Mouse (Mus musculus) kidney, adult 2 months (tissue): ENCODE data around the gene Lyrm7. TPM values are rescaled to one million over a fixed set of nuclear protein-coding genes. Genes with fewer than 3 reads are reported as not detected.
A peak's percentile ranks its signal among the peaks of the same experiment; 100 is the strongest.

Experiments
- DNase-seq: peaks from one replicate; pipeline ENCODE4 v3.0.0; 2021
- H3K27ac ChIP-seq: fragments of 200-500 bp; 2 replicates; pipeline ENCODE4 v1.5.1; 2012; ENCODE audit warnings: low read depth, low read length, control low read depth, inconsistent platforms; ENCODE audit not compliant: insufficient read depth
- H3K27me3 ChIP-seq: fragments of 200-500 bp; replicated peaks from 2 replicates; pipeline ENCODE4 v1.6.1; 2012; ENCODE audit warnings: mild to moderate bottlenecking, moderate library complexity, low read length, inconsistent platforms; ENCODE audit not compliant: control insufficient read depth, insufficient read depth
- H3K36me3 ChIP-seq: fragments of 200-500 bp; 2 replicates; pipeline ENCODE4 v1.6.1; 2012; ENCODE audit warnings: mild to moderate bottlenecking, moderate library complexity, low read length, inconsistent platforms; ENCODE audit not compliant: control insufficient read depth, insufficient read depth
- H3K4me1 ChIP-seq: fragments of 200-500 bp; 2 replicates; pipeline ENCODE4 v1.6.1; 2011; ENCODE audit warnings: low read length; ENCODE audit not compliant: control insufficient read depth, insufficient read depth
- H3K4me3 ChIP-seq: fragments of 200-500 bp; 2 replicates; pipeline ENCODE4 v1.5.1; 2011; ENCODE audit warnings: mild to moderate bottlenecking, low read depth, low read length, control low read depth; ENCODE audit not compliant: insufficient read depth
- CTCF ChIP-seq: fragments of 200-500 bp; conservative IDR thresholded peaks from 2 replicates; pipeline ENCODE4 v1.5.1; 2011; ENCODE audit warnings: low read depth, mild to moderate bottlenecking, control low read depth, low read length, moderate library complexity, mixed read lengths; ENCODE audit not compliant: insufficient read depth, insufficient read length
- POLR2A ChIP-seq: fragments of 200-500 bp; IDR thresholded peaks from one replicate; pipeline ENCODE4 v1.6.1; 2011; ENCODE audit warnings: low read depth, low read length, control low read depth
- WGBS: fragments of 180-500 bp; shearing (Covaris S2); methylation state at CpG from one replicate; pipeline ENCODE4 v1.1.7; 2018; 5-methylcytosine and 5-hydroxymethylcytosine counted together
- polyA plus RNA-seq: library from polyadenylated mRNA; depleted of rRNA; stranded (reverse); fragments of >200 nt; gene quantifications from 2 replicates; pipeline ENCODE4 v1.2.3, GENCODE M21; 2012

The Lyrm7 gene
- polyA plus RNA-seq, 1 experiment, result 3.9 TPM

DNA sequence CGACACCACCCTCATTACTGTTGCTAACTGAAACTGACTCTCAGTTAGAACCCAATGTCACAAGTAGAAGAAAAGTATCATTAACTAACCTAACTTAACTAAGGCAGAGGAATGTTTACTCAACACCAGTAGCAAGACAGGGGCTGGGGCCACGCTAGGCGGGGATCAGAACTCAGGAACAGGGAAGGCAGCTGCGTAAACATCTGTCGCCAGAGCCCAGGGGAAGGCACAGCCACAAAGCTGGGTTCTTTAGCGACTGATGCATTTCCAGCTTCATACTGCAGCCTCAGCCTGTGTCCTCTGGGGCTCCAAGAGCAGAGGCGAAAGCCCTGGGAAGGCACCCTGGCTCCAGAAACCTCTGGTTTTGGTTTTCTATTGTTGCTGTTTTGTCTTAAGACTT lies 31.4 kb upstream of the Lyrm7 start:
- Histone ChIP-seq H3K27ac (peak overlapping the region; percentile 80), H3K4me1 (peaks cover 15% of the 10 kb centered on the region; the same call in 1 of the 2 replicates), H3K4me3 (no peak overlapping the region), H3K36me3 (no peaks in the 10 kb centered on the region), H3K27me3 (no peaks in the 10 kb centered on the region)
- TF ChIP-seq POLR2A (no peak), CTCF (no peak)
- 52% methylated on average over 7 of the region's 7 CpGs for WGBS
- DNase-seq, result peak; percentile 59

DNA sequence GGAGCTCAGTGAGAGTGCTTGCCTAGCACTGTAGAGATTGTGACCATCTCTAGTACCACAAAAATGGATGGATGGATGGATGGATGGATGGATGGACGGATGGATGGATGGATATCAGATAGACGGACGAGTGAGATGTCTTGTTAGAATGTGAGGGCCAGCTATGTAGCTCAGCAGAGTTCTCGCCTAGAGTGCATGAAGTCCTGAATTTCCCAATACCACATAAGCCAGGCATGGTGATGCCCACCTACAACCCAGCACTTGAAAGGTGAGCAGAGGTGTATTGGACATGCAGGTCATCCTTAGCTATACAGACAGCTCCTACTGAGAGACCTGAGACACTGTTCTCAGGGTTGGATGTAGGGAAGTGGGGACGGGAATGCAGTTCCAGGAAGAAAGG lies 30.6 kb upstream of the Lyrm7 start:
- peak overlapping the region; percentile 80 for H3K27ac ChIP-seq
- no peaks in the 10 kb centered on the region for H3K27me3 ChIP-seq
- peaks cover 11% of the 10 kb centered on the region; the same call in 1 of the 2 replicates for H3K4me1 ChIP-seq
- no peak for TF ChIP-seq POLR2A
- TF ChIP-seq CTCF, result no peak
- H3K36me3 ChIP-seq, result no peaks in the 10 kb centered on the region
- no peak overlapping the region for H3K4me3 ChIP-seq
- DNase-seq, result no peak
- 86% methylated on average over 5 of the region's 5 CpGs for WGBS

DNA sequence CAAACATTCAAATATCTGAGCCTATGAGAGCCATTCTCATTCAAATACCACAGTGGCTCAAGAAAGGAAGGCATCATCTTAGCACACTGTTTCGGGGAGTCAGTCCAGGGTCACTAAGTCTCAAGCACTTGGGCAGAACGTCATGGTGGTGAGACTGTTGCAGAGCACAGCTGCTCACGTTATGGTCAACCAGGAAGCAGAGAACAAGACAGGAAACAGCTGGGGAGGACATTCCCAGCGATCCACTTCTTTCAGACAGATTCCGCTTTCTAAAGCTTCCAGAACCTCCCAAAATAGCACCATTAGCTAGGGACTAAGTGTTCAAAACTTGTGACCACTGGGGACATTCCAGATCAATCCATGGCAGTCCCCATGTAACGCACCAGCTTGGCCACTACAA lies 27.2 kb upstream of the Lyrm7 start:
- no peaks in the 10 kb centered on the region for H3K36me3 ChIP-seq
- 71% methylated on average over 6 of the region's 6 CpGs for WGBS
- DNase-seq, result no peak
- peaks cover 26% of the 10 kb centered on the region for H3K4me1 ChIP-seq
- H3K27ac ChIP-seq, result no peak overlapping the region
- no peaks in the 10 kb centered on the region for H3K27me3 ChIP-seq
- H3K4me3 ChIP-seq, result no peak overlapping the region
- TF ChIP-seq CTCF, result no peak
- TF ChIP-seq POLR2A, result no peak

DNA sequence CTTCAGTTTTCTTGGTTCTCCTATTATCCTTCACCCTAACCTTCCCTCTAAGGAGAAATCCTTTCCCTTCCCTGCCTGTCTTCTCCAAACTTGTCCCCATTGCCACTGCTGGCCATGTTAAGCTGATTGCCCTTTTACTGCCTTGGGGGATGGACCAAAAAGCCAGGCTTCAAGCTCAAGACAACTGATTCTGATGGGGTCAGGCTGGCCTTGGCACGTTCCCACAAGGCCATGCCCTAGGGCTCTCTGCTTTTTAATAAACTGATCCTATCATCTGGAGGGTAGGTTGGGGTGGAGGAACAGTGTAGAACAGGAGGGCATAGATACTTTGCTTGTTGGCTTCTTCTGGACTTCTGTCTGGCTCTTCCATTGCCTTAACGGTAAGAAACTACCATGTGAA lies 24.7 kb upstream of the Lyrm7 start:
- WGBS, result 65% methylated on average over 2 of the region's 2 CpGs
- no peak overlapping the region for H3K4me3 ChIP-seq
- no peak for DNase-seq
- H3K4me1 ChIP-seq, result peaks cover 30% of the 10 kb centered on the region
- H3K36me3 ChIP-seq, result no peaks in the 10 kb centered on the region
- H3K27me3 ChIP-seq, result no peaks in the 10 kb centered on the region
- H3K27ac ChIP-seq, result peak overlapping the region; percentile 72
- TF ChIP-seq CTCF (no peak), POLR2A (no peak)

DNA sequence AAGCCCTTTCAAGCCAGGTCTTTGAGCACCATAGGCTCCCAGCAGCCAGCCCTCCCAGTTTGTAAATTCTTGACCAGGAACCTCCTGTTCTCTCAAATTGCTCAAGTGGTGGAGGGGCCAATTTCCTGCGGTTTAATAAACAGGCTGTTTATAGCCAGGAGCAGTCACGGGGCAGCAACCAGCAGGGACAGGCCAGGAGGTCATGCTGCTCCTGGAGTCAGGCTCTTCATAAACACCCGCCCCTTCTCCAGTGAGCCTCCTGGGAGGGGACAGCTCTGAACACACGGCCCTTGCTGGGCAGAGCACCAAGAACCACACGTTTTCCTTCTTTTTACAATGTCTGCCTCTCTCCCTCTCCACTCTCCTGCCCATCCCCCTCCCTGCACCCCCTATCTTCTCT lies 24.2 kb upstream of the Lyrm7 start:
- no peak overlapping the region for H3K4me3 ChIP-seq
- 3% methylated on average over 5 of the region's 5 CpGs for WGBS
- TF ChIP-seq POLR2A (peak; percentile 6), CTCF (no peak)
- H3K36me3 ChIP-seq, result no peaks in the 10 kb centered on the region
- no peaks in the 10 kb centered on the region for H3K27me3 ChIP-seq
- peak overlapping the region; percentile 82 for H3K27ac ChIP-seq
- peaks cover 34% of the 10 kb centered on the region for H3K4me1 ChIP-seq
- DNase-seq, result peak; percentile 95

DNA sequence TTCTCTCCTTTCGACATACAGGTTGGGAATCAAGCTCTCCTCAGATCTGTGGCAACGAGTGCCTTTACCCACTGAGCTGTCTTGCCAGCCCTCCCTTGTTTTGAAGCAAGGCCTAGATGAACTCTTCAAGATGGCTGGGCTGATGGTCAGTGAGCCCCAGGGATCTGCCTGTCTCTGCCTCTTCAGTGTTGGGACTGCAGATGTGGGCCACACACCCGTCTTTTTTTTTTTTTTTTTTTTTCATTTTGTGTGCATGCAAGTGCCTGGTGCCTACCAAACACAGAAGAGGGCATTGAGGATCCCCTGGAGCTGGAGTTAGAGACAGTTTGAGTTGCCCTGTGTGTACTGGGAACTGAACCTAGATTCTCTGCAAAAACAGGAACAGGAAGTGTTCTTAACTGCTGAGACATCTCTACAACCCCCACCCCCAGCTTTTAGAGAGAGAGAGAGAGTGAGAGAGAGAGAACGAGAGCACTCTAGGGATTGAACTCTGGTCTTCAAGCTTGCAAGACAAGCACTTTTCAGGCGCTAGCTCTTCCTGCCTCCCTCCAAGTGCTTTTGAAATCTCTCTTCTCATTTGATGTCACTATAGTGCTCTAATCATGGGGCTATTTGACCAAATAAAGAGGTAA lies 23.6 kb upstream of the Lyrm7 start:
- H3K4me1 ChIP-seq, result peaks cover 35% of the 10 kb centered on the region
- TF ChIP-seq CTCF (no peak), POLR2A (no peak)
- DNase-seq, result peak; percentile 68
- H3K27ac ChIP-seq, result peak overlapping the region; percentile 82
- 58% methylated on average over 5 of the region's 5 CpGs for WGBS
- no peaks in the 10 kb centered on the region for H3K27me3 ChIP-seq
- H3K4me3 ChIP-seq, result no peak overlapping the region
- H3K36me3 ChIP-seq, result no peaks in the 10 kb centered on the region

DNA sequence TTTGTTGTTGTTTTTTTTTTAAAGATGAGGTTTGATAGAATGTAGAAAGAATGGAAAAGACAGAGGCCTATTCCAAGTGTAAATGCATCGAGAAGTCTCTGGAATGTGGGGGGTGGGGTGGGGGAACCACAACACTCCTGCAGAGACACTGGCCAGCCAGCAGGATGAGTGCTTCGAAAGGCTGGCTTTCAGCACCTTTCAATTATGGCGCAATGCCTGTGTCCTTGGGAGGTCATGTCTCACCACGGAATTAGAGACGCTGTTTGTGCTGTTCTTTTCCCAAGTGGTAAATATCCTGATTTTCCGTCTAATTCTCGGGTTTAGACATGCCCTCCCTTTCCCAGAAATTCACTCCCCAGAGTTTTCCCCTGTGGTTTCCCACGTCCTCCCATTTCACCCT lies 22.0 kb upstream of the Lyrm7 start:
- Histone ChIP-seq H3K36me3 (no peaks in the 10 kb centered on the region), H3K27me3 (no peaks in the 10 kb centered on the region), H3K4me1 (peaks cover 35% of the 10 kb centered on the region), H3K27ac (peak overlapping the region; percentile 91), H3K4me3 (no peak overlapping the region)
- peak; percentile 83 for DNase-seq
- WGBS, result 30% methylated on average over 8 of the region's 8 CpGs
- TF ChIP-seq CTCF, result peak; percentile 36; the same call in 1 of the 2 replicates
- TF ChIP-seq POLR2A, result no peak
